Mouse (Mus musculus) granulocyte monocyte progenitor cell, adult 5-6 weeks (primary cell): ENCODE results near the gene Rabif. TPM values are rescaled to one million over a fixed set of nuclear protein-coding genes. Genes with fewer than 3 reads are reported as not detected.

Experiments
- ATAC-seq: replicated peaks from 2 replicates; pipeline ENCODE4 v1.8.0; 2016; ENCODE audit warnings: mild to moderate bottlenecking, moderate TSS enrichment, inconsistent platforms; ENCODE audit not compliant: poor library complexity, severe bottlenecking
- total RNA-seq, 2 experiments: library from RNA; stranded (forward) in 1 of 2; stranded (reverse) in 1 of 2; fragments of 200-712, 200-1000 nt in 1 of 2; fragments of >200 nt in 1 of 2; fragmentation: Nextera tagmentation in 1 of 2; gene quantifications; 2 replicates each; pipeline ENCODE4 v1.2.3; 2014 to 2017

Gene Rabif
- total RNA-seq, 2 experiments from 2014 or later, result 13.3 to 14.1 TPM

DNA sequence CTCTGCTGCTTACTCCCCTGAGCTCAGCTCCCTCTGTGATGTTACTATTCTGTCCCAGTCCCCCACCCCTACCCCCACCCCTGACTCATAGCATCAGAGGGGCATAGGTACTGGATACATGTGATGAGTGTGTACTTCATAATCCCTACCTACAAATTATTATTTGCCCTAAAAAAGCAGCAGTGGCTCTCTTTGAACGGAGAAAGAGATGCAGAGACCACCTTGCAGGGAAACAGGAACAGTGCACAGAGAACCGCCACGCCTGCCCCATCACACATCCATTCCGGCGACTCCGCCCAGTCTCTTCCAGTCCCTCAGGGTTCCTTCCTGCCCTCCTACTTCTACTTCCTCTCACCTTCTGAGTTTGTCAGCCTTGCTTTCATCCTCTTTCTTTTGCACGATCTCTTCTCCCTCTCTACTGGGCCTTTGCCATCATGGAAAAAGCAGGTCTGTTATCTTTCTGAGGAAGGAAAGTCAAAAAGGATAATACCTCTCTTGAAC is 55.2 kb downstream of the Rabif start, which contains the start of gene Mgat4e:
Gene Mgat4e (minus strand): TSS at position 51 of the 501 bp plus-strand sequence.
- ATAC-seq, result peak; percentile 65

- no peak for ATAC-seq
These were observed 57.4 kb downstream of the Rabif start for GRCm38 (mm10) chr1:134551869-134552268.

DNA sequence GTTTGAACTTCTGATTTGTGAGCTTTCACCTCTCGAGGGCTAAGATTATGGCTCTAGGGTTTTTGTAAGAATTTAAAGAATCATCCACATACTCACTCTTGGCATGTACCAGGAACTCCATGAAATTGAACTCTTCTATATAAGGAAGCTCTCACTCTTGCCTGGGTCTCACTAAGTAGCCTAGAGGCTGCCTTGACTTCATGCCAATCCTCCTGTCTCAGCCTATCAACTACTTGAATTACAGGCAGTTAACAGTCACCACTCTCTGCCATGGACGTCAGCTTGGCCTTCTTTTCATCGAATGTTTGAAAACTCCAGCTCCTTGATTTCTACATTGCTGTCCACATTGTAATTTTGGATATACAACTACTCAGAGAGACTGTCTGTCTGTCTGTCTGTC is 57.9 kb downstream of the Rabif start:
- no peak for ATAC-seq

- ATAC-seq, result no peak
These were observed 60.9 kb downstream of the Rabif start for GRCm38 (mm10) chr1:134555240-134555870.

GRCm38 (mm10) chr1:134555871-134556670 is 61.6 kb downstream of the Rabif start:
- ATAC-seq, result peak; percentile 14

DNA sequence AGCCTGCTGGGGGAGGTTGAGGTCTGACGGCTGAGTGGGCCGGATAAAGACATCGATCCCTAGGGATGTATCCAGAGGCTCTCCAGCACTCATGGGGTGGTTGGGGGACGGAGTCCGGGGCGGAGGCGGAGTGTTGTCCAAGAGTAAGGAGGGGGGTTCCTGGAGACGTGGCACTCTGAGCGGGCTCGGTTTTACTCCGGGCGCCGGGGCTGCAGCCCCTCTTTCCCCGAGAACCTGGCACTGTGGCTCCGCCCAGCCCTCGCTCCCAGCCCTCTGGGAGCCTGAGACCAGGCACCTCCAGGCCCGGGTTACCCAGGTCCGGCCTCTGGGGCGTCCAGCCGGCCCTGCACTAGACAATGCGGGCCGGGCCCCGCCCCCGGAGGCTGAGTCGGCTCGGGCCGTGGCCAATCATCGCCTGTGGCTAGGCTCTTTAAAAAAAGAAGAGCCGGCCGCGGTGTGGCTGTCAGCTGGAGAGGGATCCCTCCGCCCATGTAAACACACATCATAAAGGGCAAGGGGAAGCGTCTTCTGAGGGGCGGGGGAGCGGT is 62.3 kb downstream of the Rabif start:
- peak; percentile 84 for ATAC-seq

Other genes with a start within 250 kb of the Rabif start
- not detected in 2 replicates for gene Myog, start 204.7 kb upstream of the Rabif start, total RNA-seq (2014; fragmentation: Nextera tagmentation)
- gene Myog, start 204.7 kb upstream of the Rabif start, total RNA-seq (2017), result not detected in 2 replicates
- gene Ppfia4, start 161.7 kb upstream of the Rabif start, total RNA-seq (2014; fragmentation: Nextera tagmentation), result 6.4 and 12.5 TPM in 2 replicates
- 4.1 and 4.6 TPM in 2 replicates for gene Ppfia4, start 161.7 kb upstream of the Rabif start, total RNA-seq (2017)
- gene Tmem183a, start 132.7 kb upstream of the Rabif start, total RNA-seq (2014; fragmentation: Nextera tagmentation), result 31.8 and 34.3 TPM in 2 replicates
- gene Tmem183a, start 132.7 kb upstream of the Rabif start, total RNA-seq (2017), result 53.6 and 115 TPM in 2 replicates
- gene 4933406M09Rik, start 108.7 kb upstream of the Rabif start, total RNA-seq (2014; fragmentation: Nextera tagmentation), result not detected in 2 replicates
- gene 4933406M09Rik, start 108.7 kb upstream of the Rabif start, total RNA-seq (2017), result not detected in 2 replicates
- gene Cyb5r1, start 89.1 kb upstream of the Rabif start, total RNA-seq (2014; fragmentation: Nextera tagmentation), result 51.2 and 63.3 TPM in 2 replicates
- 26.0 and 34.6 TPM in 2 replicates for gene Cyb5r1, start 89.1 kb upstream of the Rabif start, total RNA-seq (2017)
- 62.4 and 63.0 TPM in 2 replicates for gene Adipor1, start 79.3 kb upstream of the Rabif start, total RNA-seq (2014; fragmentation: Nextera tagmentation)
- gene Adipor1, start 79.3 kb upstream of the Rabif start, total RNA-seq (2017), result 52.7 and 53.3 TPM in 2 replicates
- 7.8 and 9.2 TPM in 2 replicates for gene Klhl12, start 39.1 kb upstream of the Rabif start, total RNA-seq (2014; fragmentation: Nextera tagmentation)
- gene Klhl12, start 39.1 kb upstream of the Rabif start, total RNA-seq (2017), result 8.7 and 9.5 TPM in 2 replicates
- not detected in 2 replicates for gene Mgat4e, start 55.0 kb downstream of the Rabif start, total RNA-seq (2014; fragmentation: Nextera tagmentation)
- gene Mgat4e, start 55.0 kb downstream of the Rabif start, total RNA-seq (2017), result 0.10 TPM in 1 of 2 replicates, not detected in the other
- gene Kdm5b, start 65.5 kb downstream of the Rabif start, total RNA-seq (2014; fragmentation: Nextera tagmentation), result 17.4 and 28.4 TPM in 2 replicates
- 15.0 and 16.8 TPM in 2 replicates for gene Kdm5b, start 65.5 kb downstream of the Rabif start, total RNA-seq (2017)
- not detected in 2 replicates for gene Syt2, start 152.0 kb downstream of the Rabif start, total RNA-seq (2014; fragmentation: Nextera tagmentation)
- 0.41 TPM in 1 of 2 replicates, not detected in the other for gene Syt2, start 152.0 kb downstream of the Rabif start, total RNA-seq (2017)